Comparison of ENCODE assay signal across 9 mouse cellular contexts in the genomic region with DNA sequence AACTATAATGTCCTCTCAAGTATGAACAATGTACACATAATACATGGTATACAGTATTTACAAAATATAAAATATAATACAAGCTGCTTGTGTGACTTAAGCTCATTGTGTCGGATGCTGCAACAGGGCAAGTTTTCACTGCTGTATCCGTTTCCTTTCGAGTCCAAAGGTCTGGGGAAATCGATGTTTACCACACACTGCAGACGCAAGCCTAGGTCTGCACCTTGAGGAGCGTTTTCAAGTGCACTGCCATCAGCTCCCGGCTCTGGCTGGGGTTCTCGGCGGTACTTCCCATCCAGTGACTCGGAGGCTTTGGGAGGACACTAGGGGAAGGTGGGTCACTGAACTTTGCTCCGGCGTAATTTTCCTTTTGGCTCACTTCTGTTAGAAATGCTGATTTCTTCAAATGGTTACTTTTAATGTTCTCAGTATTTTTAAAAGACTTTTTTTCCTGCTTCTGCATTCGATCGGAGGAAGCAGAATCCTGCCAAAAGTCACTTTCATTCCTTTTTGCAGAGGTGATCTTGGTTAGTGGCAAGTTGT. TPM values are rescaled to one million over a fixed set of nuclear protein-coding genes. Genes with fewer than 3 reads are reported as not detected.
A peak's percentile ranks its signal among the peaks of the same experiment; 100 is the strongest.
DNase-seq lines count a peak whose midpoint lies in the region; ATAC-seq lines count a peak whose summit lies in the region.
"Had no signal": no experiment of that assay in that cellular context is flagged by ENCODE, and none has a peak within 500 bp of the region (broad histone marks: within the 10 kb centered on the region; RNA-seq: fewer than 3 reads in every experiment).

No protein-coding gene starts in this region.

- no peak overlapping the region for H3K9ac ChIP-seq in neural tube, embryonic 12.5 days
- H3K9ac ChIP-seq in limb, embryonic 15.5 days, result no peak overlapping the region

- H3K36me3 ChIP-seq in erythroblast, embryonic 14.5 days (ENCODE audit: control insufficient read depth), result peaks cover 49% of the 10 kb centered on the region
- peaks cover 37% of the 10 kb centered on the region for H3K36me3 ChIP-seq in neural tube, embryonic 12.5 days
- peaks cover 34% of the 10 kb centered on the region for H3K36me3 ChIP-seq in limb, embryonic 15.5 days

- no peak for ATAC-seq in erythroblast, adult 5-6 weeks (replicated peaks; ENCODE audit: low FRiP score, poor library complexity, severe bottlenecking)
- ATAC-seq in neural tube, embryonic 12.5 days (ENCODE audit: low FRiP score, low read depth), result no peak
- no peak for ATAC-seq in limb, embryonic 15.5 days (ENCODE audit: insufficient number of reproducible peaks, low FRiP score, low TSS enrichment, low read depth)

- 93% methylated on average over 14 of the region's 14 CpGs for WGBS in neural tube, embryonic 12.5 days
- WGBS in limb, embryonic 15.5 days, result 84% methylated on average over 14 of the region's 14 CpGs

- no peak for DNase-seq in neural tube, embryonic 10.5 days (ENCODE audit: extremely low spot score, low spot score)
- peak; percentile 55 for DNase-seq in yolk sac, embryonic 10.5 days (ENCODE audit: low spot score)
- no peak for DNase-seq in adrenal gland, adult 8-10 months
- no peak for DNase-seq in layer of hippocampus, postnatal 10 days (ENCODE audit: low spot score in 2 of 2)

- H3K4me1 ChIP-seq in erythroblast, embryonic 14.5 days (ENCODE audit: control insufficient read depth), result peaks cover 44% of the 10 kb centered on the region
- peaks cover 10% of the 10 kb centered on the region for H3K4me1 ChIP-seq in neural tube, embryonic 12.5 days
- peaks cover 24% of the 10 kb centered on the region for H3K4me1 ChIP-seq in limb, embryonic 15.5 days

- no peaks in the 10 kb centered on the region; the same call in 1 of the 2 replicates for H3K9me3 ChIP-seq in erythroblast, embryonic 14.5 days (ENCODE audit: control insufficient read depth, low read length)
- no peaks in the 10 kb centered on the region for H3K9me3 ChIP-seq in neural tube, embryonic 12.5 days
- H3K9me3 ChIP-seq in limb, embryonic 15.5 days, result no peaks in the 10 kb centered on the region

- peak overlapping the region; percentile 69 for H3K4me2 ChIP-seq in neural tube, embryonic 12.5 days (replicated peaks)
- H3K4me2 ChIP-seq in limb, embryonic 15.5 days, result peak overlapping the region; percentile 49

- no peaks in the 10 kb centered on the region for H3K27me3 ChIP-seq in erythroblast, embryonic 14.5 days (ENCODE audit: control insufficient read depth)
- H3K27me3 ChIP-seq in neural tube, embryonic 12.5 days (replicated peaks), result no peaks in the 10 kb centered on the region
- no peaks in the 10 kb centered on the region for H3K27me3 ChIP-seq in limb, embryonic 15.5 days

- peak overlapping the region; percentile 92 for H3K4me3 ChIP-seq in erythroblast, embryonic 14.5 days (replicated peaks)
- H3K4me3 ChIP-seq in neural tube, embryonic 12.5 days, result no peak overlapping the region
- H3K4me3 ChIP-seq in limb, embryonic 15.5 days, result peak overlapping the region; percentile 89; the same call in 1 of the 2 replicates

- H3K27ac ChIP-seq in neural tube, embryonic 12.5 days, result no peak overlapping the region
- H3K27ac ChIP-seq in limb, embryonic 15.5 days, result no peak overlapping the region

RNA-seq across cellular contexts. Expression of a gene that starts 37.1 kb away (rescaled TPM):
- polyA plus RNA-seq in erythroblast, embryonic 14.5 days (2012), result not detected in 2 replicates
- not detected in 2 replicates for total RNA-seq in erythroblast, adult 5-6 weeks (2015; ENCODE audit: low replicate concordance)
- total RNA-seq in erythroblast, adult 5-6 weeks (2017; ENCODE audit: low replicate concordance), result 0.09 and 0.14 TPM in 2 replicates
- 20.2 and 23.1 TPM in 2 replicates for polyA plus RNA-seq in neural tube, embryonic 12.5 days (2016; fragmentation: Nextera tagmentation; extraction: Ambion mirVana)
- 13.8 and 15.4 TPM in 2 replicates for polyA plus RNA-seq in limb, embryonic 15.5 days (2015; fragmentation: Nextera tagmentation; extraction: Ambion mirVana)
- 1 to 10 TPM in 3 of 4 experiments, under 1 TPM in 1; 0.63 to 2.4 (median 2.1) TPM for total RNA-seq in adrenal gland, adult 8-10 months (2022)
- total RNA-seq in layer of hippocampus, postnatal 10 days (2021), result 10 to 100 TPM; 38.3 to 39.8 TPM
- polyA plus RNA-seq: C2C12 had no signal

RNA-seq across cellular contexts. Expression of a gene that starts 44.0 kb away (rescaled TPM):
- polyA plus RNA-seq in erythroblast, embryonic 14.5 days (2012), result 68.6 and 79.6 TPM in 2 replicates
- total RNA-seq in erythroblast, adult 5-6 weeks (2015; ENCODE audit: low replicate concordance), result 234 and 244 TPM in 2 replicates
- 215 and 244 TPM in 2 replicates for total RNA-seq in erythroblast, adult 5-6 weeks (2017; ENCODE audit: low replicate concordance)
- polyA plus RNA-seq in neural tube, embryonic 12.5 days (2016; fragmentation: Nextera tagmentation; extraction: Ambion mirVana), result 110 and 113 TPM in 2 replicates
- polyA plus RNA-seq in limb, embryonic 15.5 days (2015; fragmentation: Nextera tagmentation; extraction: Ambion mirVana), result 83.8 and 98.1 TPM in 2 replicates
- total RNA-seq in adrenal gland, adult 8-10 months (2022), result 100 to 1,000 TPM; 132 to 175 (median 155) TPM
- 100 to 1,000 TPM in 1 of 2 experiments, 10 to 100 TPM in 1; 94.9 to 101 TPM for total RNA-seq in layer of hippocampus, postnatal 10 days (2021)

RNA-seq across cellular contexts. Expression of a gene that starts 56.4 kb away (rescaled TPM):
- not detected in 2 replicates for polyA plus RNA-seq in erythroblast, embryonic 14.5 days (2012)
- not detected in 2 replicates for total RNA-seq in erythroblast, adult 5-6 weeks (2015; ENCODE audit: low replicate concordance)
- total RNA-seq in erythroblast, adult 5-6 weeks (2017; ENCODE audit: low replicate concordance), result 0.28 TPM in 1 of 2 replicates, not detected in the other
- polyA plus RNA-seq in neural tube, embryonic 12.5 days (2016; fragmentation: Nextera tagmentation; extraction: Ambion mirVana), result 0.86 and 1.2 TPM in 2 replicates
- polyA plus RNA-seq in limb, embryonic 15.5 days (2015; fragmentation: Nextera tagmentation; extraction: Ambion mirVana), result 1.5 and 1.7 TPM in 2 replicates
- total RNA-seq in adrenal gland, adult 8-10 months (2022), result 10 to 100 TPM; 15.6 to 42.2 (median 27.4) TPM
- 10 to 100 TPM; 10.6 to 11.1 TPM for total RNA-seq in layer of hippocampus, postnatal 10 days (2021)
- polyA plus RNA-seq: C2C12 had no signal

Comparison
In these comparisons a context has a peak if more than half of its experiments do, and no peak if none do; other contexts are left out.
1. RNA of a gene that starts 37.1 kb away (total RNA-seq): 38.3 to 39.8 TPM in layer of hippocampus, postnatal 10 days; 0.63 to 2.4 TPM in adrenal gland, adult 8-10 months and 0.09 to 0.14 TPM in erythroblast, adult 5-6 weeks; every median in the first group is over 10 times any median in the second.
2. RNA of a gene that starts 56.4 kb away (total RNA-seq): 15.6 to 42.2 TPM in adrenal gland, adult 8-10 months and 10.6 to 11.1 TPM in layer of hippocampus, postnatal 10 days; 0.28 TPM in erythroblast, adult 5-6 weeks; every median in the first group is over 4 times any median in the second.